In genomic region chr9:55478699-55479098, GRCm38 (mm10) we compare ENCODE assay signal across 33 mouse cellular contexts. TPM values are rescaled to one million over a fixed set of nuclear protein-coding genes. Genes with fewer than 3 reads are reported as not detected.
"Had no signal": no experiment of that assay in that cellular context is flagged by ENCODE, and none has a peak within 500 bp of the region (broad histone marks: within the 10 kb centered on the region; RNA-seq: fewer than 3 reads in every experiment).

No protein-coding gene starts in this region.

- H3K4me3 ChIP-seq: embryonic facial prominence, embryonic 10.5 days; embryonic facial prominence, embryonic 12.5 days; embryonic facial prominence, embryonic 13.5 days; embryonic facial prominence, embryonic 15.5 days; erythroblast, embryonic 14.5 days; forebrain, embryonic 10.5 days; forebrain, embryonic 12.5 days; forebrain, embryonic 13.5 days; forebrain, embryonic 15.5 days; gastrocnemius, adult 2 months; heart, adult 2 months had no signal

- H3K36me3 ChIP-seq: embryonic facial prominence, embryonic 12.5 days; forebrain, embryonic 12.5 days; forebrain, embryonic 15.5 days had no signal

- H3K4me1 ChIP-seq: embryonic facial prominence, embryonic 10.5 days; embryonic facial prominence, embryonic 12.5 days; embryonic facial prominence, embryonic 13.5 days; embryonic facial prominence, embryonic 15.5 days; forebrain, embryonic 10.5 days; forebrain, embryonic 12.5 days; forebrain, embryonic 13.5 days; forebrain, embryonic 15.5 days had no signal

- H3K9me3 ChIP-seq: embryonic facial prominence, embryonic 10.5 days; embryonic facial prominence, embryonic 12.5 days; embryonic facial prominence, embryonic 13.5 days; embryonic facial prominence, embryonic 15.5 days; forebrain, embryonic 10.5 days; forebrain, embryonic 12.5 days; forebrain, embryonic 13.5 days; forebrain, embryonic 15.5 days had no signal

- H3K27me3 ChIP-seq: embryonic facial prominence, embryonic 12.5 days; embryonic facial prominence, embryonic 13.5 days; embryonic facial prominence, embryonic 15.5 days; forebrain, embryonic 12.5 days; forebrain, embryonic 13.5 days; forebrain, embryonic 15.5 days had no signal

- H3K27ac ChIP-seq: embryonic facial prominence, embryonic 10.5 days; embryonic facial prominence, embryonic 12.5 days; embryonic facial prominence, embryonic 13.5 days; embryonic facial prominence, embryonic 15.5 days; forebrain, embryonic 10.5 days; forebrain, embryonic 12.5 days; forebrain, embryonic 13.5 days; forebrain, embryonic 15.5 days; gastrocnemius, adult 2 months; heart, adult 2 months had no signal

- H3K9ac ChIP-seq: embryonic facial prominence, embryonic 12.5 days; embryonic facial prominence, embryonic 13.5 days; embryonic facial prominence, embryonic 15.5 days; forebrain, embryonic 12.5 days; forebrain, embryonic 13.5 days; forebrain, embryonic 15.5 days; forebrain, postnatal 0 days had no signal

- DNase-seq: cerebellum, adult 9-10 months; cerebellum, adult 9-11 months; cerebellum, postnatal 10 days; cerebellum, postnatal 14 days; cerebellum, postnatal 25 days; cerebellum, postnatal 36 days; embryo, embryonic 11 days; forebrain, postnatal 0 days; gastrocnemius, adult 2 months; gastrocnemius, postnatal 10 days; gastrocnemius, postnatal 14 days; gastrocnemius, postnatal 25 days; gastrocnemius, postnatal 36 days; heart, adult 11 months; heart, adult 18-20 months; heart, adult 2 months had no signal

RNA-seq across cellular contexts. Expression of gene Isl2, which starts 59.8 kb away (rescaled TPM):
- total RNA-seq: common myeloid progenitor, adult 5-6 weeks; forebrain, postnatal 0 days; gastrocnemius, adult 18-20 months; gastrocnemius, adult 2 months; gastrocnemius, postnatal 10 days; gastrocnemius, postnatal 14 days; gastrocnemius, postnatal 25 days; gastrocnemius, postnatal 36 days; gastrocnemius, postnatal 4 days; granulocyte monocyte progenitor cell, adult 5-6 weeks; heart, adult 18-20 months; heart, adult 2 months; heart, adult 8-10 months had no signal
- polyA plus RNA-seq: cortical plate, adult 2 months; erythroblast, embryonic 14.5 days; forebrain, embryonic 13.5 days; forebrain, postnatal 0 days; frontal cortex, adult 2 months; gonadal fat pad, adult 2 months had no signal
